In the genomic region with DNA sequence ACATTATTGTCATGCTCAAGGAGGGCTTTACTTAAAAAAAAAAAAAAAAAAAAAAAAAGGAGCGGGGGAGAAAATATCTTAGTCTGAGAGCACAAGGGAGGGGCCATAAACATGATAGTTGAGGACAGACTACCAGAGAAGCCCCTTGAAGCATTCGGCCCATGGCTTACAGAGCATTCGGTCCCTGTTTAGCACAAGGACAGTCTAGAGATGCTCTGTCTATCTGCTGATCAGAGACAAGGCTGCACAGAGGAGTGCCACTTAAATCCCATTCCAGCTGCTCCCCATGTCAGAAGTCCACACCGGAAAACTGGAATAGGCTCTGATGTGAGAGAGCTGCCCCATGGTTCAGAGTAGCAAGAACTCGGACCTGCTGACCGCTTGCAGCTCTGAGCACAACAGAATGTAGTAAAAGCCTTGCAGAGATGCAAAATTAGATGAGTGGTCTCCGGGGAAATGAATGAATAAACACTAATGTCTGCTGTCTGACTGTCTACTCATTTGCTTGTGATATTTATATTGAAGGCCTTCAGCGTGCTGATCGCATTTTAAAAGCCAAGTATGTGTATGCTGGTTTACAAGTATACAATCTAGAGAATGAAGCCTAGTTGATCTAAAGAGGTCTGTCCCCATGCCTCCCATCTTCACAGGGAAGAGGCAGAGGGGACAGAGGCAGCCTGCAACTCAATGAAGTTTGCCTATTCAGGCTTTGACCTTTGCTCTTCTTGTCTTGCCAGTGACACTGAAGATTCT, we compare ENCODE assay signal across 13 mouse cellular contexts.
DNase-seq lines count a peak whose midpoint lies in the region; ATAC-seq and TF ChIP-seq lines count a peak whose summit lies in the region.
"Had no signal": no experiment of that assay in that cellular context is flagged by ENCODE, and none has a peak within 500 bp of the region (broad histone marks: within the 10 kb centered on the region; RNA-seq: fewer than 3 reads in every experiment).

No protein-coding gene starts in this region.

- H3K27me3 ChIP-seq in forebrain, embryonic 12.5 days = no peaks in the 10 kb centered on the region
- H3K27me3 ChIP-seq in hindbrain, postnatal 0 days (ENCODE audit: insufficient read depth, low read length) = no peaks in the 10 kb centered on the region
- H3K27me3 ChIP-seq in neural tube, embryonic 15.5 days (replicated peaks) = no peaks in the 10 kb centered on the region
- H3K27me3 ChIP-seq: embryonic facial prominence, embryonic 12.5 days; liver, embryonic 15.5 days had no signal

- H3K27ac ChIP-seq in forebrain, embryonic 12.5 days = peak overlapping the region; percentile 78
- H3K27ac ChIP-seq in hindbrain, postnatal 0 days = peak overlapping the region; percentile 75
- H3K27ac ChIP-seq in neural tube, embryonic 15.5 days (replicated peaks) = peak overlapping the region; percentile 78
- H3K27ac ChIP-seq: embryonic facial prominence, embryonic 12.5 days; heart, embryonic 10.5 days; liver, embryonic 15.5 days had no signal

- H3K4me1 ChIP-seq in forebrain, embryonic 12.5 days = peaks cover 25% of the 10 kb centered on the region
- H3K4me1 ChIP-seq in hindbrain, postnatal 0 days (ENCODE audit: insufficient read depth, low read length) = peaks cover 12% of the 10 kb centered on the region
- peaks cover 19% of the 10 kb centered on the region for H3K4me1 ChIP-seq in neural tube, embryonic 15.5 days
- H3K4me1 ChIP-seq: heart, embryonic 10.5 days; liver, embryonic 15.5 days had no signal

- 0 out of 2 replicates have a peak overlapping the region, but pooled peaks have one; percentile 13 for H3K4me2 ChIP-seq in forebrain, embryonic 12.5 days
- no peak overlapping the region for H3K4me2 ChIP-seq in hindbrain, postnatal 0 days (ENCODE audit: low read depth, low read length)
- peak overlapping the region; percentile 9; the same call in 1 of the 2 replicates for H3K4me2 ChIP-seq in neural tube, embryonic 15.5 days
- H3K4me2 ChIP-seq: embryonic facial prominence, embryonic 12.5 days; liver, embryonic 15.5 days had no signal

- H3K9ac ChIP-seq in forebrain, embryonic 12.5 days = no peak overlapping the region
- no peak overlapping the region for H3K9ac ChIP-seq in hindbrain, postnatal 0 days (replicated peaks; ENCODE audit: low read length)
- no peak overlapping the region for H3K9ac ChIP-seq in neural tube, embryonic 15.5 days (replicated peaks)
- H3K9ac ChIP-seq: embryonic facial prominence, embryonic 12.5 days; liver, embryonic 15.5 days had no signal

- TF ChIP-seq CTCF in hindbrain, postnatal 0 days (IDR thresholded peaks at IDR 0.05; ENCODE audit: low read depth) = no peak

- DNase-seq in frontal cortex, adult 2 months (ENCODE audit: extremely low spot score in 1 of 2, low spot score in 1 of 2) = no peak
- peak; percentile 18 for DNase-seq in hindbrain, postnatal 0 days (ENCODE audit: low spot score)
- no peak for DNase-seq in thymus, postnatal 4 days
- no peak for DNase-seq in spleen, adult 12 weeks (ENCODE audit: low spot score)
- DNase-seq in testis, postnatal 10 days (ENCODE audit: low spot score) = no peak

- H3K9me3 ChIP-seq in forebrain, embryonic 12.5 days = no peaks in the 10 kb centered on the region
- H3K9me3 ChIP-seq in hindbrain, postnatal 0 days (ENCODE audit: low read length) = no peaks in the 10 kb centered on the region
- no peaks in the 10 kb centered on the region for H3K9me3 ChIP-seq in neural tube, embryonic 15.5 days (replicated peaks)
- H3K9me3 ChIP-seq: embryonic facial prominence, embryonic 12.5 days; G1E; heart, embryonic 10.5 days; liver, embryonic 15.5 days had no signal

- no peaks in the 10 kb centered on the region for H3K36me3 ChIP-seq in forebrain, embryonic 12.5 days (replicated peaks)
- H3K36me3 ChIP-seq in hindbrain, postnatal 0 days (ENCODE audit: insufficient read depth, low read length) = no peaks in the 10 kb centered on the region
- H3K36me3 ChIP-seq in neural tube, embryonic 15.5 days = no peaks in the 10 kb centered on the region
- H3K36me3 ChIP-seq: embryonic facial prominence, embryonic 12.5 days; G1E; heart, embryonic 10.5 days; liver, embryonic 15.5 days had no signal

- H3K4me3 ChIP-seq in forebrain, embryonic 12.5 days (replicated peaks) = no peak overlapping the region
- no peak overlapping the region for H3K4me3 ChIP-seq in hindbrain, postnatal 0 days (ENCODE audit: low read length)
- no peak overlapping the region for H3K4me3 ChIP-seq in neural tube, embryonic 15.5 days (replicated peaks)
- H3K4me3 ChIP-seq: embryonic facial prominence, embryonic 12.5 days; heart, embryonic 10.5 days; liver, embryonic 15.5 days had no signal

- WGBS in forebrain, embryonic 12.5 days = 81% methylated on average over 9 of the region's 9 CpGs
- 42% methylated on average over 9 of the region's 9 CpGs for WGBS in hindbrain, postnatal 0 days
- 42% methylated on average over 9 of the region's 9 CpGs for WGBS in neural tube, embryonic 15.5 days

- 0 out of 2 replicates have a peak, but pooled peaks have one; percentile 7 for ATAC-seq in frontal cortex, adult (ENCODE audit: low TSS enrichment)
- ATAC-seq in forebrain, embryonic 12.5 days (ENCODE audit: low FRiP score) = peak; percentile 36; the same call in 1 of the 2 replicates
- 0 out of 2 replicates have a peak, but pooled peaks have one; percentile 44 for ATAC-seq in hindbrain, postnatal 0 days
- peak; percentile 40; the same call in 1 of the 2 replicates for ATAC-seq in neural tube, embryonic 15.5 days (ENCODE audit: low FRiP score)
- ATAC-seq: inflammation-experienced regulatory T-cells, adult 6 months had no signal
